Mouse (Mus musculus) neural tube, embryonic 12.5 days (tissue): ENCODE measurements around the gene Slc9b1. TPM values are rescaled to one million over a fixed set of nuclear protein-coding genes. Genes with fewer than 3 reads are reported as not detected.

ENCODE experiments used
- ATAC-seq: fragments of 200-750 bp; cut with Nextera tagmentation; 2 replicates; pipeline ENCODE4 v1.8.0; 2017; ENCODE audit warnings: low read depth, mild to moderate bottlenecking, moderate TSS enrichment, moderate library complexity; ENCODE audit not compliant: low FRiP score
- H3K27ac ChIP-seq: fragments of 300-500 bp; sonication (generic); 2 replicates; pipeline ENCODE4 v1.5.1; 2016
- H3K27me3 ChIP-seq: fragments of 300-500 bp; sonication (generic); replicated peaks from 2 replicates; pipeline ENCODE4 v1.6.1; 2016; ENCODE audit warnings: mild to moderate bottlenecking
- H3K36me3 ChIP-seq: fragments of 300-500 bp; sonication (generic); 2 replicates; pipeline ENCODE4 v1.6.1; 2016; ENCODE audit warnings: mild to moderate bottlenecking
- H3K4me1 ChIP-seq: fragments of 300-500 bp; sonication (generic); 2 replicates; pipeline ENCODE4 v1.6.1; 2016
- H3K4me2 ChIP-seq: fragments of 300-500 bp; sonication (generic); replicated peaks from 2 replicates; pipeline ENCODE4 v1.6.1; 2016; ENCODE audit warnings: mild to moderate bottlenecking
- H3K4me3 ChIP-seq: fragments of 300-500 bp; sonication (generic); 2 replicates; pipeline ENCODE4 v1.5.1; 2016
- H3K9ac ChIP-seq: fragments of 300-500 bp; sonication (generic); 2 replicates; pipeline ENCODE4 v1.6.1; 2016; ENCODE audit warnings: mild to moderate bottlenecking
- H3K9me3 ChIP-seq: fragments of 300-500 bp; sonication (generic); 2 replicates; pipeline ENCODE4 v1.6.1; 2016; ENCODE audit warnings: mild to moderate bottlenecking
- WGBS: fragments of 180-500 bp; shearing (Covaris S2); methylation state at CpG from one replicate; pipeline ENCODE4 v1.1.7; 2016; 5-methylcytosine and 5-hydroxymethylcytosine counted together
- polyA plus RNA-seq: library from polyadenylated mRNA; unstranded; fragments of >200 nt; fragmentation: Nextera tagmentation; extraction: Ambion mirVana; gene quantifications from 2 replicates; pipeline ENCODE4 v1.2.1, GENCODE M21; 2016

Gene Slc9b1
- polyA plus RNA-seq, 1 experiment from 2014 or later, result not detected

GRCm38 (mm10) chr3:135396081-135396480 lies 48.3 kb downstream of the Slc9b1 start:
- Histone ChIP-seq H3K4me1 (0 out of 2 replicates have a peak, but pooled peaks cover 5% of the 10 kb centered on the region), H3K27me3 (no peaks in the 10 kb centered on the region), H3K4me3 (no peak overlapping the region), H3K9ac (no peak overlapping the region), H3K9me3 (no peaks in the 10 kb centered on the region), H3K27ac (no peak overlapping the region), H3K36me3 (no peaks in the 10 kb centered on the region), H3K4me2 (no peak overlapping the region)
- ATAC-seq, result no peak
- 51% methylated on average over 6 of the region's 6 CpGs for WGBS

- no peaks in the 10 kb centered on the region for H3K9me3 ChIP-seq
- no peaks in the 10 kb centered on the region for H3K27me3 ChIP-seq
- H3K4me3 ChIP-seq, result no peak overlapping the region
- no peak overlapping the region for H3K27ac ChIP-seq
- no peak overlapping the region for H3K9ac ChIP-seq
- H3K4me2 ChIP-seq, result no peak overlapping the region
- ATAC-seq, result no peak
- H3K4me1 ChIP-seq, result 0 out of 2 replicates have a peak, but pooled peaks cover 5% of the 10 kb centered on the region
- no peaks in the 10 kb centered on the region for H3K36me3 ChIP-seq
Measured at GRCm38 (mm10) chr3:135397112-135397511, 49.3 kb downstream of the Slc9b1 start.

GRCm38 (mm10) chr3:135402201-135402658 lies 54.4 kb downstream of the Slc9b1 start:
- no peaks in the 10 kb centered on the region for H3K9me3 ChIP-seq
- H3K9ac ChIP-seq, result no peak overlapping the region
- peak; percentile 83 for ATAC-seq
- no peak overlapping the region for H3K4me2 ChIP-seq
- WGBS, result 18% methylated on average over 10 of the region's 10 CpGs
- peaks cover 5% of the 10 kb centered on the region; the same call in 1 of the 2 replicates for H3K4me1 ChIP-seq
- no peak overlapping the region for H3K27ac ChIP-seq
- no peak overlapping the region for H3K4me3 ChIP-seq
- no peaks in the 10 kb centered on the region for H3K27me3 ChIP-seq
- peaks cover 14% of the 10 kb centered on the region; the same call in 1 of the 2 replicates for H3K36me3 ChIP-seq

- Histone ChIP-seq H3K4me2 (no peak overlapping the region), H3K36me3 (peaks cover 17% of the 10 kb centered on the region; the same call in 1 of the 2 replicates), H3K4me1 (peaks cover 5% of the 10 kb centered on the region; the same call in 1 of the 2 replicates), H3K4me3 (no peak overlapping the region), H3K9ac (no peak overlapping the region), H3K9me3 (no peaks in the 10 kb centered on the region), H3K27me3 (no peaks in the 10 kb centered on the region), H3K27ac (no peak overlapping the region)
- WGBS, result 89% methylated on average over 9 of the region's 9 CpGs
- no peak for ATAC-seq
Measured at GRCm38 (mm10) chr3:135403211-135403610, 55.4 kb downstream of the Slc9b1 start.

GRCm38 (mm10) chr3:135403856-135404255 lies 56.0 kb downstream of the Slc9b1 start:
- ATAC-seq, result no peak
- WGBS, result 79% methylated on average over 5 of the region's 5 CpGs
- peaks cover 17% of the 10 kb centered on the region; the same call in 1 of the 2 replicates for H3K36me3 ChIP-seq
- no peak overlapping the region for H3K4me2 ChIP-seq
- no peak overlapping the region for H3K4me3 ChIP-seq
- no peaks in the 10 kb centered on the region for H3K9me3 ChIP-seq
- no peak overlapping the region for H3K27ac ChIP-seq
- H3K4me1 ChIP-seq, result peaks cover 5% of the 10 kb centered on the region; the same call in 1 of the 2 replicates
- no peak overlapping the region for H3K9ac ChIP-seq
- no peaks in the 10 kb centered on the region for H3K27me3 ChIP-seq

GRCm38 (mm10) chr3:135404599-135404998 lies 56.8 kb downstream of the Slc9b1 start:
- Histone ChIP-seq H3K9me3 (no peaks in the 10 kb centered on the region), H3K4me3 (no peak overlapping the region), H3K9ac (no peak overlapping the region), H3K4me2 (no peak overlapping the region), H3K27me3 (no peaks in the 10 kb centered on the region), H3K4me1 (peaks cover 5% of the 10 kb centered on the region; the same call in 1 of the 2 replicates), H3K27ac (no peak overlapping the region), H3K36me3 (peaks cover 21% of the 10 kb centered on the region; the same call in 1 of the 2 replicates)
- 82% methylated on average over 4 of the region's 4 CpGs for WGBS
- ATAC-seq, result no peak

GRCm38 (mm10) chr3:135407351-135407750 lies 59.5 kb downstream of the Slc9b1 start:
- no peak for ATAC-seq
- Histone ChIP-seq H3K27ac (no peak overlapping the region), H3K4me3 (no peak overlapping the region), H3K36me3 (peaks cover 29% of the 10 kb centered on the region), H3K27me3 (no peaks in the 10 kb centered on the region), H3K4me2 (no peak overlapping the region), H3K9me3 (no peaks in the 10 kb centered on the region), H3K9ac (no peak overlapping the region), H3K4me1 (peaks cover under 1% of the 10 kb centered on the region)
- WGBS, result 80% methylated on average over 9 of the region's 9 CpGs

- Histone ChIP-seq H3K4me3 (no peak overlapping the region), H3K36me3 (peaks cover 29% of the 10 kb centered on the region), H3K9me3 (no peaks in the 10 kb centered on the region), H3K4me1 (peaks cover 3% of the 10 kb centered on the region; the same call in 1 of the 2 replicates), H3K9ac (no peak overlapping the region), H3K27ac (no peak overlapping the region), H3K4me2 (no peak overlapping the region), H3K27me3 (no peaks in the 10 kb centered on the region)
- ATAC-seq, result no peak
- WGBS, result 95% methylated on average over 5 of the region's 5 CpGs
Measured at GRCm38 (mm10) chr3:135409219-135409618, 61.4 kb downstream of the Slc9b1 start.

- Histone ChIP-seq H3K9me3 (no peaks in the 10 kb centered on the region), H3K9ac (no peak overlapping the region), H3K27ac (no peak overlapping the region), H3K4me3 (no peak overlapping the region), H3K4me1 (peaks cover 6% of the 10 kb centered on the region; the same call in 1 of the 2 replicates), H3K36me3 (peaks cover 24% of the 10 kb centered on the region), H3K4me2 (no peak overlapping the region), H3K27me3 (no peaks in the 10 kb centered on the region)
- no peak for ATAC-seq
- 91% methylated on average over 12 of the region's 12 CpGs for WGBS
Measured at GRCm38 (mm10) chr3:135411056-135411455, 63.2 kb downstream of the Slc9b1 start.

- 0 out of 2 replicates have a peak, but pooled peaks have one; percentile 33 for ATAC-seq
- Histone ChIP-seq H3K4me2 (no peak overlapping the region), H3K9me3 (no peaks in the 10 kb centered on the region), H3K4me1 (peaks cover 6% of the 10 kb centered on the region; the same call in 1 of the 2 replicates), H3K4me3 (no peak overlapping the region), H3K9ac (no peak overlapping the region), H3K27ac (no peak overlapping the region), H3K36me3 (peaks cover 24% of the 10 kb centered on the region), H3K27me3 (no peaks in the 10 kb centered on the region)
- WGBS, result 34% methylated on average over 9 of the region's 9 CpGs
Measured at GRCm38 (mm10) chr3:135411824-135412223, 64.0 kb downstream of the Slc9b1 start.

- H3K4me2 ChIP-seq, result no peak overlapping the region
- H3K27me3 ChIP-seq, result no peaks in the 10 kb centered on the region
- H3K9me3 ChIP-seq, result no peaks in the 10 kb centered on the region
- no peak for ATAC-seq
- H3K36me3 ChIP-seq, result peaks cover 6% of the 10 kb centered on the region; the same call in 1 of the 2 replicates
- H3K4me3 ChIP-seq, result no peak overlapping the region
- peaks cover 12% of the 10 kb centered on the region for H3K4me1 ChIP-seq
- H3K9ac ChIP-seq, result no peak overlapping the region
- no peak overlapping the region for H3K27ac ChIP-seq
- 90% methylated on average over 3 of the region's 3 CpGs for WGBS
Measured at GRCm38 (mm10) chr3:135417245-135417644, 69.4 kb downstream of the Slc9b1 start.

- Histone ChIP-seq H3K9me3 (no peaks in the 10 kb centered on the region), H3K36me3 (peaks cover 6% of the 10 kb centered on the region; the same call in 1 of the 2 replicates), H3K27ac (no peak overlapping the region), H3K4me2 (no peak overlapping the region), H3K4me3 (no peak overlapping the region), H3K27me3 (no peaks in the 10 kb centered on the region), H3K4me1 (peaks cover 11% of the 10 kb centered on the region), H3K9ac (no peak overlapping the region)
- no peak for ATAC-seq
- WGBS, result 89% methylated on average over 3 of the region's 3 CpGs
Measured at GRCm38 (mm10) chr3:135417799-135418198, 70.0 kb downstream of the Slc9b1 start.
